Mouse (Mus musculus): ENCODE results near the gene Ptk6. TPM values are rescaled to one million over a fixed set of nuclear protein-coding genes. Genes with fewer than 3 reads are reported as not detected.

The Ptk6 gene
- polyA plus RNA-seq, 1 experiment from 2014 or later: not detected

DNA sequence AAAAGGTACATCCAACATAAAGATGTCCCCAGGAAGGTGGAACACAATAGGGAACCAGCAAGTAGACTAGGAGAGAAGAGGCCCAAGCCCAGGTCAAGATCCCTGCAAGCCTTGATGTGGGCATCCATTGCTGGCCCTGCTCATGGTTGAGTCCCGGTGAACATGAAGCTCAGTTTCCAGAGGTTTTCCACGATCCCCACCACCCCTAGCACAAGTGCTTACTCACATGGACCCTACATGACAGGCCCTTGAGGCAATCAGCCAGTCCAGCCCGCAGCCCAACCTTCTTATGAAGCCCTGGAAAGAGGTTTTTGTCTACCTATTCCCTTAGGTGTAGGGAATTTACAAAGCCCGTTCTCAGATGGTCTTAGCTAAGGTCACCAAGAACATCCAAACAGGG lies 45.4 kb downstream of the Ptk6 start:
- H3K4me1 ChIP-seq (replicated peaks): peaks cover 56% of the 10 kb centered on the region
- H3K9ac ChIP-seq: peak overlapping the region; percentile 81
- H3K27ac ChIP-seq: peak overlapping the region; percentile 91
- H3K4me3 ChIP-seq: peak overlapping the region; percentile 52
- H3K36me3 ChIP-seq: peaks cover 13% of the 10 kb centered on the region
- H3K9me3 ChIP-seq: no peaks in the 10 kb centered on the region
- H3K4me2 ChIP-seq: peak overlapping the region; percentile 75
- H3K27me3 ChIP-seq: peaks cover 40% of the 10 kb centered on the region
- 78% methylated on average over 4 of the region's 4 CpGs for WGBS
- ATAC-seq (ENCODE audit: low FRiP score): no peak

DNA sequence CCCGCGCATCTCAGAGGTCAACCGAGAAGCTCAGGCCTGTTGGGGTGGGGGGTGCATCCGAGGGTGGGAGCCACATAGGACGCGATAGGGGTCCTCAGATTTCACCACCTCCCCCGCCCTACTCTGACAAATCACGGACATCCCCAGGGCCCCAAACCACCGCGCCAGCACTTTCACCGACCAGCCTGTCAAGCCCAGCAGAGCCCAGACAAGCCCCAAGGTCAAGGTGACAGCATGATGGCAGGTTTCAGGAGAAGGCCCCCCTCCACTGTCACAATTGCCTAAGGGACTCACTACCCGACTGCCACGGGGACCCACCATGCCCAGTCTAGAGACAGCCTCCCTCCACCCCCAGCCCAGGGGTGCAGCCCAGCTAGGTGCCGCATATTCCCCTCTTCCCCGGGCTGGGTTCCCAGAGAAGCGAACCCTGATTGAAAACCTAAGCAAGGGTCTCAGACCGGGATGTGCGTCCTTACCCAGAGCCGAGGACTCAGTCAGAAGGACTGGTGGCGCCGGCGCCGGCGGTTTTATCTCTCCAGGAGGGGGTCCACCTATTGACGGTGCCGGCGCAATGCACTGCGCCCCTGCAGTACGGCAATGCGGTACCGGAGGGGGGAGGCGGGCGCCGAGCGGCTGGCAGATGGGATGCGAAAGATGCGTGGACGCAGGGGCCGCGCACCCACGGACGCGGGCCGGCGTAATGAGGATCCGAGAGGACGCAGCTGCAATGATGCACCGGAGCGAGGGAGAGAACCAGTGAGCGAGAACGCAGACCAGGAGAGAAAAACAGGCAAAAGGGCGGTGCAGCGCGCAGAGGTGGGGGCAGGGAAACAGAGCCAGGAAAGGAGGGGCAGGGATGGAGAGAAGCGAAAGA lies 46.1 kb downstream of the Ptk6 start, which contains the start of gene Eef1a2:
Gene Eef1a2 (minus strand): TSS at position 767 of the 874 bp plus-strand sequence.
- peak within 1 kb of the TSS; percentile 91 for H3K27ac ChIP-seq
- H3K4me3 ChIP-seq: peak within 1 kb of the TSS; percentile 52
- peak within 1 kb of the TSS; percentile 81 for H3K9ac ChIP-seq
- ATAC-seq (ENCODE audit: low FRiP score): peak; percentile 83
- H3K4me1 ChIP-seq (replicated peaks): peaks cover 56% of the 10 kb centered on the region
- WGBS: 4% methylated on average over 55 of the region's 55 CpGs
- no peaks in the 10 kb centered on the region for H3K9me3 ChIP-seq
- H3K27me3 ChIP-seq: peaks cover 40% of the 10 kb centered on the region
- H3K4me2 ChIP-seq: peak within 1 kb of the TSS; percentile 75
- peaks cover 13% of the 10 kb centered on the region for H3K36me3 ChIP-seq

DNA sequence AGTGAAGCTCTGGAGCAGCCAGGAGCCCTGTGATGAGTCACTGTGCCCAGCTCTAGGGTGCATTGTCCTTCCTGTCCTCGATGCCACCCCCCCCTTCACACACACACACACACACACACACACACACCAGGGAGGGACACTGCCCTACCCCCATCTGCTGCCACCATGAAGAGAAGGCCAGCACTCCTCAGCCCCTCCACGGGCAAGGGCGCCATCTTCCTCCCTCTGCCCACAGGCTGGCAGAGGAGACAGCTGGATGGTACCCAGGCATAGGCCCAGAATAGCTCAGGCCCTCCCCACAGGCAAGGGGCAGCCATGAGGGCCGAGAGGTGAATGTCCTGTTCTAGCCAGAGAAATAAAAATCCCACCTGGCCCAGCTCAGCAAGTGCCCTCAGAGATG lies 46.8 kb downstream of the Ptk6 start:
- 0 out of 2 replicates have a peak, but pooled peaks have one; percentile 1 for ATAC-seq (ENCODE audit: low FRiP score)
- Histone ChIP-seq H3K4me2 (peak overlapping the region; percentile 75), H3K4me1 (replicated peaks) (peaks cover 56% of the 10 kb centered on the region), H3K36me3 (peaks cover 13% of the 10 kb centered on the region), H3K4me3 (peak overlapping the region; percentile 52), H3K9ac (peak overlapping the region; percentile 81), H3K27me3 (peaks cover 44% of the 10 kb centered on the region), H3K27ac (peak overlapping the region; percentile 91), H3K9me3 (no peaks in the 10 kb centered on the region)
- 52% methylated on average over 4 of the region's 4 CpGs for WGBS

DNA sequence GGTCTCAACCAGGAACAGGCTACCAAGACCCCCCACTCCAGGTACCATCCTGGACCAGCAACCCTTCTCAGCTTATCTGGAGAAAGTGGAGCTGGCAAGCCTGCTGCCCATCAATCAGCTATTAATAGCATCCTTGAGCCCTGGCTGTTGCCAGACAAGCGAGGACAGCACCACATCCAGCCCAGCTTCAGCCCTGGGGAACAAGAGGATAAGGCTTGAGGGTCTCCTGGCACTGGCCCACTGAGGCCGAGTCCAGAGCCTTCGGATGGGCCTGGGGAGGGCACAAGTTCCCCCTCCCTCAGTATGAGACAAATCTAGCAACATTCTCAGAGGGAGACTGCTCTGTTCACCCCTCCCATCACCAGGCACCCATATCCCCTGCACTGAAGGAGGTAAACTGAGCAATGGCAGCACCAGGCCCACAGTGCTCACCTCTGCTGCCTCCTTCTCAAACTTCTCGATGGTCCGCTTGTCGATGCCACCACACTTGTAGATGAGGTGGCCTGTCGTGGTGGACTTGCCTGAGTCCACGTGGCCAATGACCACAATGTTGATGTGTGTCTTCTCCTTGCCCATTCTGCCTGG lies 47.7 kb downstream of the Ptk6 start:
- WGBS: 78% methylated on average over 8 of the region's 8 CpGs
- H3K9me3 ChIP-seq: no peaks in the 10 kb centered on the region
- H3K36me3 ChIP-seq: peaks cover 21% of the 10 kb centered on the region
- 0 out of 2 replicates have a peak overlapping the region, but pooled peaks have one; percentile 8 for H3K4me3 ChIP-seq
- peaks cover 50% of the 10 kb centered on the region for H3K4me1 ChIP-seq (replicated peaks)
- 0 out of 2 replicates have a peak overlapping the region, but pooled peaks have one; percentile 81 for H3K9ac ChIP-seq
- ATAC-seq (ENCODE audit: low FRiP score): no peak
- H3K4me2 ChIP-seq: peak overlapping the region; percentile 75
- H3K27ac ChIP-seq: peak overlapping the region; percentile 35; the same call in 1 of the 2 replicates
- H3K27me3 ChIP-seq: peaks cover 53% of the 10 kb centered on the region

DNA sequence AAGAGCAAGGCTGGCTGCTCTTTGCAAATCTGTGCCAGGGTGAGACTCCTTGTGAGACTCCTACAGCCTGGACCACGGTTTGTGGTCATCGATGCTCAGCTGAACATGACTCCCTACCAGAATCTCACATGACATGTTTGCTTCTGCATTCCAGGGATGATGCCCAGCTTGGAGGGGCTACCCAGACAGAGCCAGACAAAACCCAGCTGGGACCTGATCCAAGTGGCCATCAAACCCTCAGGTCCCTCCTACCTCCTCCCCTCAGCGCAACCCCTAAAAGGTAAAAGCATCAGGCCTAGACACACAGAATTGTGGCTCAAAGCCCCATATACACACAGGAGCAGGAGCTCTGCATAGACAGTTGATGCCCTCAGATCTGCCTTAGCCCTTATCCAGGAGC lies 48.2 kb downstream of the Ptk6 start:
- Histone ChIP-seq H3K4me3 (no peak overlapping the region), H3K27ac (peak overlapping the region; percentile 35; the same call in 1 of the 2 replicates), H3K27me3 (peaks cover 58% of the 10 kb centered on the region), H3K9me3 (no peaks in the 10 kb centered on the region), H3K9ac (no peak overlapping the region), H3K36me3 (peaks cover 27% of the 10 kb centered on the region), H3K4me2 (peak overlapping the region; percentile 75), H3K4me1 (replicated peaks) (peaks cover 45% of the 10 kb centered on the region)
- no peak for ATAC-seq (ENCODE audit: low FRiP score)
- WGBS: 84% methylated on average over 3 of the region's 3 CpGs

DNA sequence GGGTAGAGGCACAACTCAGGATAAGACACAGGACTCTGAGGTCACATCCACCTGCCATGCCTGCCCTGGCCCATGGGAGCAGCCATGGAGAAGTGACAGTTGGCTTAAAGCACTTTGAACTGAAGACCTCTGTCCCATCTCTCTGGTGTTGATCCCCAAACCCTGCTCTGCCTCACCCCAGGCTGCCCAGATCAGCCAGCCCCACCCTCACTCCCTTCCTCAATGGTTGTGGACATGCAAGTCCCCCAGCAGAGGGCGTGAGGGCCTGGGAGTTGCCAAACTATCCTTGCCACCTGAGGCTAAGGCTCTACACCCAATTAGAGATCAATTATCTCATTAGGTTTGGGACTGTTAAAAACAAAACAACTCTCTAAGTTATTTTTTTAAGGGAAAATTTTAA lies 48.8 kb downstream of the Ptk6 start:
- WGBS: 14% methylated on average over 1 of the region's 1 CpGs
- Histone ChIP-seq H3K27ac (no peak overlapping the region), H3K36me3 (peaks cover 31% of the 10 kb centered on the region), H3K27me3 (peaks cover 64% of the 10 kb centered on the region), H3K4me1 (replicated peaks) (peaks cover 40% of the 10 kb centered on the region), H3K9me3 (no peaks in the 10 kb centered on the region), H3K9ac (no peak overlapping the region), H3K4me3 (no peak overlapping the region), H3K4me2 (no peak overlapping the region)
- ATAC-seq (ENCODE audit: low FRiP score): no peak

DNA sequence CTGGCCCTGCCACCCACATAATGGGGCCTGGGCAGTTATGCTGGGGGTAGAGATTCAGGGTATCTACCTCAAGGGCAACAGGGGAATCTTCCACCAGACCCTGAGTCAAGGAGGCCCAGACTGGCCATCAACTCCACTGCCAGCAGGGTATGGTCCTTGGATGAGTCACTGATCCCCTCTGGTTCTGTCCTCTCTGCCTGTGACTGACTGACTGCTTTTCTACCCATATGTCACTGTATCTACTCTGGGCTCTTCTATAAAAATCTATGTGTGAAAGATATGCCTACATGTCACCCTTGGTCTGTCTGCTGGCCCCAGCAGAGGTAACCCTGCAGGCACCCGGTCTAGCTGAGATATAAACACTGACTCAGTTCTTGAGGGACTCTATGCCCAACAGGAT lies 49.5 kb downstream of the Ptk6 start:
- ATAC-seq (ENCODE audit: low FRiP score): no peak
- H3K9ac ChIP-seq: no peak overlapping the region
- H3K4me1 ChIP-seq (replicated peaks): peaks cover 42% of the 10 kb centered on the region
- H3K36me3 ChIP-seq: peaks cover 31% of the 10 kb centered on the region
- H3K4me3 ChIP-seq: no peak overlapping the region
- no peak overlapping the region for H3K27ac ChIP-seq
- 93% methylated on average over 1 of the region's 1 CpGs for WGBS
- H3K9me3 ChIP-seq: no peaks in the 10 kb centered on the region
- H3K27me3 ChIP-seq: peaks cover 67% of the 10 kb centered on the region
- H3K4me2 ChIP-seq: no peak overlapping the region

DNA sequence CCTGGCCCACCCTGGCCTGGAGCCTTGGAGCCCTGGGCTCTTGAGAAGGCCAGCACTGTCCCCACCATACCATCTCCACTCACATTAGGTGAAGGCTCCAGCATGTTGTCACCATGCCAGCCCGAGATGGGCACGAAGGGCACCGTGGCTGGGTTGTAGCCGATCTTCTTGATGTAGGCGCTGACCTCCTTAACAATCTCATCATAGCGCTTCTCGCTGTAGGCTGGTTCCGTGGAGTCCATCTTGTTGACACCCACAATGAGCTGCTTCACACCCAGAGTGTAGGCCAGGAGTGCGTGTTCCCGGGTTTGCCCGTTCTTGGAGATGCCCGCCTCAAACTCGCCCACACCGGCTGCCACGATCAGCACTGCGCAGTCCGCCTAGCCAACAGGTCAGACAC lies 49.9 kb downstream of the Ptk6 start:
- Histone ChIP-seq H3K36me3 (peaks cover 31% of the 10 kb centered on the region), H3K27ac (no peak overlapping the region), H3K4me2 (no peak overlapping the region), H3K9ac (no peak overlapping the region), H3K9me3 (no peaks in the 10 kb centered on the region), H3K4me3 (no peak overlapping the region), H3K27me3 (peaks cover 66% of the 10 kb centered on the region), H3K4me1 (replicated peaks) (peaks cover 45% of the 10 kb centered on the region)
- WGBS: 94% methylated on average over 17 of the region's 17 CpGs
- ATAC-seq (ENCODE audit: low FRiP score): no peak

DNA sequence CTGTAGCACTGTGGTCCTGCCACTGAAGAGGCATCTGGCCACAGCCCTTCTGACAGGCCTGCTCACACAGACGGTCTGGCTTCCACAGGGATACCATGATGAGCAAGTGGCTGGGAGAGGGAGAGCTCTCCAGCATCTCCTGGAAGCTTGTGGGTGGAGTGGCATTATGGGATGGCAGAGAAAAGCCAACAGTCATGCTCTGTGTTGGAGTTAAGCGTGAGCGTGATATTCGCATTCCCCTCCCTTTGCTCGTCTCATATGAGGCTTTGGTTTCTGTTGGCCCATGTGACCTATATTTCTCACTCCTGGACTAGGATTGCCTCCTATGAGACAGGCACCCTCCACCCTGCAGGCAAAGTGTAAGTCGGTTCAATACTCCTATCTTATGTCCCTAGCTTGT lies 52.3 kb downstream of the Ptk6 start:
- Histone ChIP-seq H3K9me3 (no peaks in the 10 kb centered on the region), H3K9ac (no peak overlapping the region), H3K36me3 (peaks cover 35% of the 10 kb centered on the region), H3K27ac (no peak overlapping the region), H3K4me2 (no peak overlapping the region), H3K4me1 (replicated peaks) (peaks cover 28% of the 10 kb centered on the region), H3K4me3 (no peak overlapping the region), H3K27me3 (peaks cover 68% of the 10 kb centered on the region)
- ATAC-seq (ENCODE audit: low FRiP score): no peak
- WGBS: 76% methylated on average over 6 of the region's 6 CpGs

DNA sequence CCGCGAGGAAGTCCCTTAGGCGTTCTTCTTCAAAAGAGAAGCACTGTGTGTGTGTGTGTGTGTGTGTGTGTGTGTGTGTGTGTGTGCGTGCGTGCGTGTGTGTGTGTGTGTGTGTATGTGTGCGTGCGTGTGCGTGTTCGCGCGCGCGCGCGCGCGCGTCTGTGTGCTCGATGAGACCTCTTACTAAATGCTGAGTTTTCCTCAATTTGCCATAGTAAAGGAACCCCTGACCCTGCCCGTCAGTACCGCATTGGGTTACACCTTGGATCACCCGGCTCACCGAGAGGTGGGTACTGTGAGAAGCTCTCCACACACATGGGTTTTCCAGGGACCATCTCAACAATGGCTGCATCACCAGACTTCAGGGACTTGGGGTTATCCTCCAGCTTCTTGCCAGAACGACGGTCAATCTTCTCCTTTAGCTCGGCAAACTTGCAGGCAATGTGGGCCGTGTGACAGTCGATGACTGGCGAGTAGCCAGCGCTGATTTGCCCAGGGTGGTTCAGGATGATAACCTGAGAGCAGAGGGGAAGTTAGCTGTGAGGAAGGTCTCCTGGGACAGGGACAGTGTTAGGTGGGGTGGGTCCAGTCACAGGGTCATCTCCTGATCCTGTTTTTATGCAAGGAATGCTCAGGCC lies 54.2 kb downstream of the Ptk6 start:
- peaks cover 55% of the 10 kb centered on the region for H3K27me3 ChIP-seq
- peak overlapping the region; percentile 68 for H3K4me2 ChIP-seq
- H3K4me3 ChIP-seq: peak overlapping the region; percentile 39
- H3K4me1 ChIP-seq (replicated peaks): peaks cover 16% of the 10 kb centered on the region
- WGBS: 17% methylated on average over 31 of the region's 31 CpGs
- H3K27ac ChIP-seq: no peak overlapping the region
- no peaks in the 10 kb centered on the region for H3K9me3 ChIP-seq
- no peak for ATAC-seq (ENCODE audit: low FRiP score)
- H3K9ac ChIP-seq: peak overlapping the region; percentile 64
- peaks cover 33% of the 10 kb centered on the region for H3K36me3 ChIP-seq

DNA sequence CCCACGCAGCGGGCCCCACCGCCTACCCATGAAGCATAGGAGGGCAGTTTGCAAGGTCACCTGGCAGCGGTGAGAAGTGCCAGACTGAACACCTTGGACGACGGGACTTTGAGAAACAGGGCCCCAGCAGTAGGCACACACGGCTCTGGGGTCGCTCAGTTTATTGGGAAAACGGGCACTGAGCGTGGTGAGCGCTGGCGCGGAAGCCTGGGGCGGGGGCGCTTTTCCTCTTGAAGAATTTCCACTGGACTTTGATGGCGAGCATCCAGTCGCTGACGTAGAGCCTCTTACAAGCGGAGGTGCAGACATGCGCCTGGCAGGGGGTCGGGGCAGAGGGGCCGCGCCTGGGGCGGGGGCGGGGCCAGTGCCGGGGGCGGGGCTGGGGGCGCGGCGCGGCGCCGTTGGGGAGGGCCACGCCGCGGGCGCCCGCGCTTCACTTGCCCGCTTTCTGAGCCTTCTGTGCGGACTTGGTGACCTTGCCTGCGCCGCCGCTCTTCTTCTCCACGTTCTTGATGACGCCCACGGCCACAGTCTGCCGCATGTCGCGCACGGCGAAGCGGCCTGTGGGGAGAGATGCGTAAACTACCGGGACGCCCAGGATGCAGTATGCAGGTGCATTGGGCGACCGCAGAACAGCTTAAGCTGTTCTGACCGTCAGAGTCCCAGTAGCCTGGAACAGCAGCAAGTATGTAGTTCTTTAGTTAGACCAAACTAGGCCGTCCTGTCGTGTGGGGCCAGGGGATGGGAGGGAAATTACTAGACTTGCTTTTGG lies 54.9 kb downstream of the Ptk6 start:
- Histone ChIP-seq H3K27me3 (peaks cover 50% of the 10 kb centered on the region), H3K9ac (peak overlapping the region; percentile 64), H3K4me3 (peak overlapping the region; percentile 39), H3K9me3 (no peaks in the 10 kb centered on the region), H3K27ac (no peak overlapping the region), H3K36me3 (peaks cover 26% of the 10 kb centered on the region), H3K4me1 (replicated peaks) (peaks cover 16% of the 10 kb centered on the region), H3K4me2 (peak overlapping the region; percentile 68)
- no peak for ATAC-seq (ENCODE audit: low FRiP score)
- 1% methylated on average over 58 of the region's 61 CpGs for WGBS

Measured in hindbrain, embryonic 13.5 days (tissue).